Mouse (Mus musculus) embryo, embryonic 11 days (tissue): ENCODE data around the gene Gbe1.

Experiments
- DNase-seq: peaks from one replicate; pipeline ENCODE4 v3.0.0-alpha.2; 2015

Gene Gbe1

DNA sequence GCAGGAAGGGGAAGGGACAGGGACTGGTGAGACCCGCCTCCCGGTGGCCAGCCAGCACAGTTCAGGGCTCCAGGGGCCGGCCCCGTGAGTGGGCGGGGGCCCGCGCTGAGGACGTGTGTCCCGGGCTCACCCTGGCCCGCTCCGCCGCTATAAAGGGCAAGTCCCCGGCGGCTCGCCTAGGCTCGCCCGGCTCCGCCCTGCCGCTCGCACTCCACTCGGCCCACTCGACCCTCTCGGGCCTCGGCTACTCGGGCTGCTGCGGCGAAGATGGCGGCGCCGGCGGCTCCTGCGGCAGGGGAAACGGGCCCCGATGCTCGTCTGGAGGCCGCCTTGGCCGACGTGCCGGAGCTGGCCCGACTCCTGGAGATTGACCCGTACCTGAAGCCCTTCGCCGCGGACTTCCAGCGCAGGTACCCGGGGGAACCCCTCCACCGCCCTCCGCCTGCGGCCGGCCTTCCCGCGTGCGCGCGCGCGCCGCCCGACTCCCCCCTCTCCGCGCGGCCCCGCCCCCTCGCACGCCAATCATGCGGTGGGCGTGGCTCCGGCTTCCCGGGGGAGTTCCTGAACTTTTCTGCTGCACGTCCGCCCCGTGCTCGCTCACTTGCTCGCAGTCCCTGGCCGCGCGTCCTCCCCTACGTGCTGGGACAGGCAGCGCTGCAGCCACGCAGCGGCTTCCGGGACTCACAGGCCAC lies at the start of gene Gbe1:
Gene Gbe1 (plus strand): TSS at position 64 of the 692 bp plus-strand sequence.
- peak; percentile 95 for DNase-seq

DNA sequence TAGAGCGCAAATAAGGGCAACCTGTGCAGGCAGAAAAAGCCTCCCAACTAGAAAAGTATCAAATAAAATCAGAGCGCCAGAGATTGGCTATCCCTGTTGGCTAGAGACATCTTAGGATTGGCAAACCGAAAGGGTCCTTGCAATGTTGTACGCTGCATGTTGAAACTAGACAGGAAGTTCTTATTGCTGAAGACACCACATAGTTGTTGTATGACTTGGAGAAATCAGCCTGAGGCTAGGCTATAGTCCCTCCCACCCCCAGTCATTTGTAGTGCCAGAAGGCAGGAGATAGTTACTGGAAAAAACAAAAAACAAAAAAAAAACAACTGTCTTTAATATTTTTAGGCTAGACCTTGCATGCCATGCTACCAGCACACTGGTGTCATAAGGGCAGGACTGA lies 3.1 kb upstream of the Gbe1 start:
- DNase-seq, result no peak

DNA sequence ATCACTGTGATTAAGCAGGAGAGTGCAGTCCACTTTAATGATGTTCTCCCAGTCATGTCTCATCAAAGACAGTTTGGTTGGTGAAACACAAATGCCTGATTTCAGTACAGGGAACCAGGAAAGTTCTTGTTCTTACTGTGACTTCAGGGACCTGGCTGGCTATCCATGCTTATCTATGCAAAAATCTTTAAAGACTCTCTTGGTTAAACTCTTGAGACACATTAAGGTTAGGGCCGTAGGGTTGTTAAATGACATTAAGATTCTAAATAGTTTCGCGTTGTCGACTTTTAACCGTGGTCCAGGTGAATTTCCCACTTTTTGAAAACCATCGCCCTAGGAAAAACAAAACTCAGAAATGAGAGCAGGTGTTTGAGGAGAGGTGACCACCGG lies 258 bp upstream of the Gbe1 start:
- DNase-seq, result no peak

DNA sequence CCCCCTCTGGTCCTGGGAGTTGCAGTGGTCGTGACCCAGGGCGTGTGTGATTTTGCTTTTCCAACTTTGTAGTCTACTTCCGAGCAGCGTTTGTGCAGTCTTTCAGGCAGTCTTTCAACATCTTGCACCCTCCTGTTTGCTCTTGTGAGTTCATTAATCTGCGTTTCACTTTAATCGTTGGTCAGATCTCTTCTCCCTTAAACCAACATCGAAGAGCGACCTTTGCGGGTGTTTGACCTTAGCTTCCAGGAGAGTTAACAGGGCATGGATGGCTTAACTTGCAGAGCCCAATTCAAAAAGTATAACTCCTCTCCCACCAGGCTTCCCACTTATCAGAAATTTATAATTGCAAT lies 805 bp downstream of the Gbe1 start:
- DNase-seq, result no peak

DNA sequence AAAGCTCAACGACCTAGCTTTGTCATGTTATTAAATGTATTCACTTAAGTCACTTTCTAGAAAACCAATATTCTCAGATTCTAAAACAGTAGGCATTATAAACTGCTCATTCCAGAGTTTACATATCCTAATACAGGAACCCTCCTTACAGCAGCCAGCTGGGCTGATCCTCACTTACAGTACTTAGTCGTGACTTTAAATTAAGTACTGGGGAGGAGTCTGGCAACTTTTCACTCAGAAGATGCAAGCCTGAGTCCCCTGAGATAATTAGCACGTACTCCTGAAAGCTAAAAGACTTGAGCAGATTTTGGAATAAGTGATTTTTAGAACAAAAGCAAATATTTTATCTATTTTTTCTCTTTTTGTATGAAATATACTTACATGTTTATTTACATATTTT lies 1.5 kb downstream of the Gbe1 start:
- no peak for DNase-seq

DNA sequence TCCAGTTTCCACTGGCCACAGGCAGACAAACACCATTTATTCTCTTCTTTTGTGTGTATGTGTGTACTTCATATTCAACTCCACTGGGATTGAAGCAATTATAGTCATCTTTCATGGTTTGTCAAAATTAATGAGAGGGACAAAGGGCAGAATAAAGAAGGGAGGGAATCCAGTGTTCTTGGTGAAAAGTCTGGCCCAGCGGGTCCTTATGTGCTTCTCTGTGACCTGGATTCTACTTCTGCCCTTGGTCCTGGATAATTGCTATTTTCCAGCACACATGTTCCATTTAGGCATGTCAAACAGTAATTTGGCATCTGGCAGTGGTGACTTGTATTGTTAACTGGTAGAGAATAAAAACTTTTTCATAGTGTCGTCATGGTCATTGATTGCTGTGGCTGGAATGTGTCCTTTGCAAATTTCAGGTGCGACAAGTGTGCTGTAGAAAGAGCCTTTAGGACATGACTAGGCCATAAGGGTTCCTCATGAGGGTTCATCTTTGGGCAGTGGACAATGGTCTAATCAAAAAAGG lies 2.2 kb downstream of the Gbe1 start:
- DNase-seq, result peak; percentile 35

DNA sequence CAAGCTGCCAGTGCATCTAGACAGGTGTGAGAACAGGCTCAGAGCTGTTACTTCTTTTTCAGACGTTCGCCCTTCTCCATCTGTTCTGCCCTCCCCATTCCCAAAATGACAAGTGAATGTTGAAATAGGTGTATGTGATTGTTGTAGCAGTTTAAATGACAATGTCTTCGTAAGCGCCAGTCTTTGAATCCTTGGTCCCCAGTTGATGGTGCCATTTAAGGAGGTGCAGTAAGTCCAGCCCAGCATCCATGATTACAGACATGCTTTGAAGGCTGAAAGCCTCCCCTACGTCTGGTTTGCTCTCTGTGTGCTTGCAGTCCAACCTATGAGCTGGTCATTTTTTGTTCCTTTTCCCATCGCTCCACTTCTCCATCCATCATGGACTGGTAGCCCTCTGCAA lies 5.6 kb downstream of the Gbe1 start:
- DNase-seq, result no peak

DNA sequence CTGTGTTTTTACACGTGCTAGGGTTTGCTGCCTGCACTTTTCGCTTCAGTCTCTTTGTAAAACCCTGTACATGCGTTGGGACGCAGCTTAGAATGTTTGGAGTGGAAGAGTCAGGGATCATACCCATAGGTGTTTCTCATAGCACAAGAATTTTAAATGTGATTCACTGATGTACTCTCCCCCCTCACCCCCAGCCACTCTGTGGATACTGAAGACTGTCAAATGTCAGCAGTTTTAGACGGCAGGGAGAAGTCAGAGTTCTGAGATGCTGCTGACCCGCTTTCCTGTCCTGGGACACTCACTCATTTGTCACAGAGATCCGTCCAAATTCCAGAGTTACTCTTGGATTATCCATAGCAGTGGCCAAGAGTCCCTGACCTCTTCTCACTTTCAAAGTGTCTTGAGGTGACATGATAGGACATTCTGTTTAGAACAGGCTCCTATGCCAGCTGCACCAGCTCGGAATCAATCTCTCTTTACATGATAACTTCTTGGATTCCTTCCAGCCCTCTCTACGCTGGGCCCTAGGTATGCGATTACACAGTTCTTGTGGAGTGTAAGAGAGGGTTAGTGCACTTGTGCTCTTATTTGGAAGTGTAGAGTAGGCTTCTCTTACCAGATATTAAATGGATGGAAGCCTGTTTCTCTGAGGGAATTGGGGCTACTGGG lies 7.0 kb downstream of the Gbe1 start:
- DNase-seq, result no peak

DNA sequence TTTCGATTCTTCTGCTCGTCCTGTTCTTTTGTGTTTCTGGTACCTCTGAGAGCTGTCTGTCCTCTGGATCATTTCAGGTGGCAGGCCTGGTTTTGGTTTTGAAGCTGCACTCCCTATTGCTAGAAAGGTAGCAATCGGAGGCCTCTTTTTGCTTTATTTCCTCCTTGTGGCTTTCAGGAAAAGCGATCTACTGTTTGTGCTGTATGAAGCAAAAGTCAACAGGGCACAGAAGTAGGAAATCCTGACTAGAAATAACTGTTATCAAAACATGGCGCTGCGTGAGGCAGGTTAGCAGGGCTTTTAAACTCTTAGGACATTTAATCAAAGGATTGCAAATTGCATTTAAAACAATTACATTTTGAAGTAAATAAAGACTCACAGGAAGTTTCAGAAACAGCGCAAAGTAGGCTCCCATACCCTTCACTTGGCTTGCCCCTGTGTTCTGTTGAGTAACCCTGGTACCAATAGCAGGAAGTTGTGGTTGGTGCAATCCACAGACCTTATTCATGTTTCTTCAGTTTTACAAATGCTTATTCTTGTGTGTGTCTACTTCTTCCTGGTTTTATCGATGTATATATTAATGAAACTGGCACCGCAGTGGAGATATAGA lies 12.7 kb downstream of the Gbe1 start:
- no peak for DNase-seq

DNA sequence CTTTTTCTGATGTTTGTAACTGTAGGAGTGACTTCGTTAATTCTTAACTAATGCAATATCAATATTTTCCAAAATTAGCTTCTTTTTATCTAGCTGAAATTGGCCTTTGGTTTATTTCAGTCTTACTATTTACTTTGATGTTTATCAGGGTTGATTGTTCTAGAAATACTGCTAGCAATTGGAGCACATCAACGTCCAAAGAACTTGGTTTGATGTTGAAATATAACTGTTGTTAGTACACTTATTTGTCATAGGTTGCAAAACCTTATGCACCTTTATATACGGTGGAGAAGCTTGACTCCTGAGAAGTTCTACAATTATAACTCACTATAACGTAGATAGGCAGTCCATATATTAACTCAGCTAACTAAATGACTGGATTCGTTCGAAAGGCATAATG lies 14.8 kb downstream of the Gbe1 start:
- DNase-seq, result no peak

DNA sequence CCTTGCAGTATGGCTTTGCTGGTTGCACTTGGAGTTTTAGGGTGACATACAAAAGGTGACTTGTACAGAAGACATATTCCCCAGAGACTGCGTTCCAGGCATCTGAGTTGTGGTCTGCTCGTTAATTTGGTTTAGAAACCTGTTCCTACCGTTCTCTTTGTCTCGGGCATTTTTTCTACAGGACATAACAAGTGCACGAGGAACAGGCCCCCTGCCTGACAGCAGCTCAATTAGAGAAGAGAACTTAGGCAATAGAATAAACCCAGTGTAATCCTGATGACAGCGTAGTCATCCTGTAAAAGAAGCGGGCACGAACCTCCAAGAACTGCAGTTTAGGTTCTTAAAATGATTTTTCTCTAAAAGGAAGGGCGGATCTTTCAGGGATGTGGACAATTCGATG lies 15.3 kb downstream of the Gbe1 start:
- DNase-seq, result no peak

DNA sequence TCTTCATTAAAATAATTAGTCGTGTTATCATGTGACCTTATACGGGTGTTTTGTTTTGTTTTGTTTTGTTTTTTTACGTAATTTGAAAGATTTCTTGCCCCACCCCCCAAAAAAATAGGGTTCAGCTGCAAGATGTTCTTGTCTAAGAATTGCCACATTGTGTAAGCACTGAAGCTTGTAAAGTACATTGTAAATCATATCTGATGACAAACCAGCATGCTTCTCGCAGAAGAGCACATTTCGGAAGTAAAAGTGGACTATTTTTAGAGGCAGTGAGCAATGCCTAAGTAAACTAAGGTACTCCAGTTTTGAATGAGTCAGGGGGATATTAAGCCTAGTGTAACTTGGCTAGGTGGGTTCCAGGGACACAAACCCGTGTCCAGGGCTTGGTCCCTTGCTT lies 15.7 kb downstream of the Gbe1 start:
- DNase-seq, result no peak

DNA sequence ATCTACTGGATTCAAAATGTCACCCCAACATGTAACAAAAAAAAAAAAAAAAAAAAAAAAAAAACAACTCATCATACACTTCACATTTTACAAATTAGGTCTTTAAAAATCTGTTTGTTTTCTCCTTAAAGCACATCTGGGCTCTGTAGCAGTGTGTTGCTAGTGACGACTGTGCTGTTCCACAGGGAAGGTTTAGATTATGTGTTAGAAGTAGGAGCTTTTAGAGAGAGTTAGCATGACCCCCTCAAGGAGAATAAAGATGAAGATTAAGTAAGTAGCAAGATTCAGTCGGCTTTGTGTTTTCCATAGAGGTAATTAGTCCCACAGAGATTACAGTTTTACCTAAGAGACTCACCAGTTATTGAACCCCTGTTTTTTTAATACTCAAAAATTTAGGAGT lies 16.3 kb downstream of the Gbe1 start:
- no peak for DNase-seq

DNA sequence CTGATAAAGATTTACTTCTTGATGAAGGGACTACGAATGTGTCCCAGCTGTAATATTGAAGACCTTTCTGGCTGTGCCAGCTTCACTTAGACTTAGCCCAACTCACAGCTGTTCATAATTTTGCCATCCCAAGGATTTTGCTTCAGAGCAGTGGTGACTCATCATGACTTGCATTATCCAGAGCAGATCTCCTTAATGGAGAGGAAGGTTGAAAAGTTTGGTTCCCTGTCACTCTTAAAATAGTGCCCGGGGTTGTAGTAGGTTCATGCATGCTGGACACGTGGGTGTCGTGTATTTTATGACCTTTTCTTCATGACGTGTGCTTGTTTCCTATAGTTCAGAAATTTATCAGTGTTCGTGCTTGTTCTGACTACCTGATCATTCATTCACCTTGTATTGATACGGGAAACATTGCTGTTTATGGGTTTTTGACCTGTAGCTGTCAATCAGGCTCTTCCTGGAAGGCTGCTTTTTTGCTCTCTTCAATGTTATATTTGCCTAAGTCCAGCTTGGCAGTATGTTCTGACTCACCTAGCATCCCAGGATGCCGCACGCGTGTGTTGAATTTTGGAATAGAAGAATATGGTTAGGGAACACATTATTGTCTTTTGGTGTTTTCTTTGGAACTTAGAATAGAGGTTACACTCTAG lies 17.0 kb downstream of the Gbe1 start:
- no peak for DNase-seq

DNA sequence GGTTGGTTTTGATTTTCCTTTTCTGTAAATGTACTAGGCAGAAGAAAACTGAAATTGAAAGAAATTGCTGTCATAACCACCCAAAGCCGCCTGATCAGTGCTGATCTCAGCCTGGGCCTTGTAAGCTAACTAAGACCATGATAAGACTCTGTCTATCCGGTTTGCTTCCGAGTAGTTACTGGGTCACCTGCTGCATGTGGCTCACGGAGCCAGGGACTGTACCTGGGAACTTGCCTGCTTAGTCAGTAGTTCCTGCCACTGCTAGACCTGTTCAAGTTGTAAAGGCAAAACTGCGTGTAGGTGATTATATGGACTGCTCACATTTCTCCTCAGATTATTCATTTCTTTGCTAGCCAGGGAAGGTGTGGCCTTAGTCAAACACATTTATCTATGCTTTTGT lies 21.1 kb downstream of the Gbe1 start:
- DNase-seq, result no peak

DNA sequence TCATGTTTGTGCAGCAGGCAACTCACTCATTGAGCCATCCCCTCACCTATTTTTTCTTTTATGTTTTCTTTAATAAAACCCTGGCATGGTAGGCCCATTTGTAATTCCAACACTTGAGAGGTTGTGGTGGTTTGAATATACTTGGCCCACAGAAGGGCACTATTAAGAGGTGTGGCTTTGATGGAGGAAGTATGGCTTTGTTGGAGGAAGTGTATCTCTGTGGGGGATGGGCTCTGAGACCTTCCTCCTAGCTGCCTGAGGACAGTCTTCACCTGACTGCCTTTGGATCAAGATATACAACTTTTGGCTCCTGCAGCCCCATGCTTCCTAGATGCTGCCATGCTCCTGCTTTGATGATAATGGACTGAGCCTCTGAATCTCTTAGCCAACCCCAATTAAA lies 21.7 kb downstream of the Gbe1 start:
- no peak for DNase-seq

DNA sequence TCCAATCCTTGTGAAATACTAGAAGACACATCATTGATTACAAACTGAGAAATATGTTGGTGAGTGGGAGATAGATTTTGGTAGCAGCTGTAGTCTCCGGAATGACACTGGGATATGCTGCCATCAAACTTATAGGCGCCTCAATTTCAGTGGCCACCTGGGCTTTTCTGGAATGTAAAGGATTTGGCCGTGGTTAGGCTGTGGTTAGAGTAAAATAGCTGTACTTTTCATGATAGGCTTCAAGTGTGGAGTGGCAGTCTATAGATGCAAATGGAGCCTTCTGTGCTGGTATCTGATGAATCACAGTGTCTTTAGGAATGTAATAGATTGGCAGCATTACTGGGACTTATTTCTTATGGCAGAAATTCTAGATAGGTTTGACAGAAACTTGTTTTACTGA lies 23.9 kb downstream of the Gbe1 start:
- no peak for DNase-seq

DNA sequence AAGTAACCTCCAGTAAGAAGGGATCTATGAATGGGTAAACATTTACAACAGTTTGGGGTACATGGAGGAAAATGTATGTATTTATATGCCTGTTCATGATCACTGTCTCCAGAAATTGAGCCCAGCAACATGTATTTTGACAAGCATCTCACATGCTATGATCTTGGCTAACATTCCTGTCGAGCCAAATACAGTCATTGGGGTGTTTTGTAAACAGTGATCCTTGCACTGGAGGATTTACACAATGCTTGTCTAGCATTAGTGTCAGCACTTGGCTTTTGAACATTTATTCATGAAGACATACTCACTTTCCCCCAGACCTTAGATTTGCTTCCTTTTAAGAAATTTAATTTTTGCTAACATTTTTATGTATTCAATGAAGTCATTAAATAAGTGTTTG lies 30.7 kb downstream of the Gbe1 start:
- DNase-seq, result no peak

DNA sequence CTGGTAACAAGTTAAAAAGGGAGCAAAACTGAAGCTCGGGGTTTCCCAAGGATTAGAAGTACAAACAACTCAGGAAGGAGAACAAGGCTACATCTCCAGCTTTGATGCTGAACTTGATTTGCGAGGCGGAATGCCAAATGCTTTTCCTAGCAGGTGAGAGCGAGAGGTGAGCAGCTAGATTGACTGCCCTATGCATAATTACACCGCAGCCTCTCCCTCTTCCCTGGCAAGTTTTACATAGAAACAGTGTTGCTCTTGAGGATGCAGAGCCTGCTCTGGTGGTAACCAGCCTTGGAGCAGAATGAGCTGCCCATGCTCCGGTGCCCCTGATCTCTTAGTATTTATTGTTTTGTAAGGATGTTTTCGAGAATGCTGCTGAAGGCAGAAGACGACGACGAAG lies 31.9 kb downstream of the Gbe1 start:
- DNase-seq, result no peak

DNA sequence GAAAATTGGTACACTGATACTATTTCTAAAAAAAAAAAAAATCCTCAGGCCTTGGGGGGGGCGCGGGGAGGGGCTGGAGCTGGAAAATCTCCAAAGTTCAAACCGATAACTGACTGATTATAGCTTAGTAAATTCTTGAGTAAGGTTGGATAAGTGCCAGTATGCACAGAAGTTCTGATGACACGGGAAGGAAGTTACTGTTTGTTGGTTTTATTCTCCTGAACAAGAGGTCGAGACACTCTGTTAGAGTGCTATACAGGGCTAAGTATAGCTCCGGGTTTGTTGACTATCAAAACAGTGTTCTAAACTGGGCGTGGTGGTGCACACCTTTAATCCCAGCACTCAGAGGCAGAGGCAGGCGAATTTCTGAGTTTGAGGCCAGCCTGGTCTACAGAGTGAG lies 36.3 kb downstream of the Gbe1 start:
- no peak for DNase-seq

DNA sequence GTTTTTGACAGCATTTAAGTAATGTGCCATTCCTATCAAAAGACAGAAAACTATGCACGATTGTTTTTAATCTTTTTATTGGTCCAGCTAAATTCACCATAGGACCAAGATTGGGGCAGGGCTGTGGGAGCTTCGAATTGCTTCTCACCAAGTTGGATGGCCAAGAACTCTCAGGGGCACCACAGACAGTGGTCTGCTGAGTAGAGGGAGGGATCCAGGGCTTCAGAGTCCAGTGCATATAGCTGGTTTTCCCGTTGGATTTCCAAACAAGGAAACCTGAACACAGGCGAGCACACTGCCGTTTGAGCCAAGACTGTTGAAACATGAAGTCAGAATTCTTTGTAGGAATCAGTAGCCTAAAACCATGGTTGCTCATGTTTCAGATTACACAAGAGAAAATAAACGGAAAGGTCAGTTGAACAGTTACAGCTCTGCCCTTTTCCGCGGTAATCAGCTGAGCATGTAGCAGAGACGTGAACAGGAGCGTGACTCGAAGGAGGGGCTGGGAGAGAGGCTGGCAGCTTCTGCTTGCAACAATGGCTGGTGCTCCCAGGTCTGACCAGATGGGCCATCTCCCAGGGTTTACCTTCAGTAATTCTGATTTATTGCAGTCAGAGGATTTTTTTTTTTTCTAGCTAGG lies 38.0 kb downstream of the Gbe1 start:
- DNase-seq, result peak; percentile 60

DNA sequence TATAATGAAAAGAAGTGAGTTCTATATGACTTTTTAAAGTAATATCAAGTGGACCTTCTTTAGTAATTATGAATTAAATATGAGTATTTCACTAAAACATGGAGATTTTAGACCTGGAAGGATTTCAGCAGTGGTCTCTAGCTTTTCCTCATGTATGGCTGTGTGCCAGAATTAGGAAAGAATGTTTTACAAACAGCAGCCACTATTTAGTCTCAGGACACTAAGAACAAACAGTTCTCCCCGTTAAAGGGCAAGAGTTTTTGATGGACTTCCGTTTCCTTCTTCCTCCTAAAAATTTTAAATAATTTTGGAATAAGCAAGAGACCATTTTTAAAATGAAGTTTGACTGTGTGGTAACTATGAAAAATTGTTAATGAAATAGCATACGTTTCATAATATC lies 38.8 kb downstream of the Gbe1 start:
- DNase-seq, result no peak

DNA sequence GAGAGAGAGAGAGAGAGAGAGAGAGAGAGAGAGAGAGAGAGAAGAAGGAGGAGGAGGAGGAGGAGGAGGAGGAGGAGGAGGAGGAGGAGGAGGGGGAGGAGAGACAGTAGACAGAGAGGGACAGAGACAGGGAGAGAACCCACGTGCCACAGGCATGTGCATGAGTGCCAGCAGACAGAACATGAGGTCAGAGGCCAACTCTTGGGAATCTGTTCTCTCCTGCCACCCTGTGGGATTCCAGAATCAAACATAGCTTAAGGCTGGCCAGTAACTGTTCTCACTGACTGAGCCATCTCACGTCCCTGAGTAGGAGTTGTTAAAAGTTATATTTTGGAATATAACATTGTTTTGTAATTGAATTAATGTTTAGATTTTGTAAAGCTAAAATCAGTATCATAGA lies 39.3 kb downstream of the Gbe1 start:
- peak; percentile 62 for DNase-seq
